Mouse (Mus musculus) cerebellum, postnatal 36 days (tissue): ENCODE results near the gene Ankzf1.

Experiments
- DNase-seq, 2 experiments: peaks; one replicate each; pipeline ENCODE4 v3.0.0; 2021 to 2022; ENCODE audit warnings: mixed read lengths in 2 of 2

Gene Ankzf1

DNA sequence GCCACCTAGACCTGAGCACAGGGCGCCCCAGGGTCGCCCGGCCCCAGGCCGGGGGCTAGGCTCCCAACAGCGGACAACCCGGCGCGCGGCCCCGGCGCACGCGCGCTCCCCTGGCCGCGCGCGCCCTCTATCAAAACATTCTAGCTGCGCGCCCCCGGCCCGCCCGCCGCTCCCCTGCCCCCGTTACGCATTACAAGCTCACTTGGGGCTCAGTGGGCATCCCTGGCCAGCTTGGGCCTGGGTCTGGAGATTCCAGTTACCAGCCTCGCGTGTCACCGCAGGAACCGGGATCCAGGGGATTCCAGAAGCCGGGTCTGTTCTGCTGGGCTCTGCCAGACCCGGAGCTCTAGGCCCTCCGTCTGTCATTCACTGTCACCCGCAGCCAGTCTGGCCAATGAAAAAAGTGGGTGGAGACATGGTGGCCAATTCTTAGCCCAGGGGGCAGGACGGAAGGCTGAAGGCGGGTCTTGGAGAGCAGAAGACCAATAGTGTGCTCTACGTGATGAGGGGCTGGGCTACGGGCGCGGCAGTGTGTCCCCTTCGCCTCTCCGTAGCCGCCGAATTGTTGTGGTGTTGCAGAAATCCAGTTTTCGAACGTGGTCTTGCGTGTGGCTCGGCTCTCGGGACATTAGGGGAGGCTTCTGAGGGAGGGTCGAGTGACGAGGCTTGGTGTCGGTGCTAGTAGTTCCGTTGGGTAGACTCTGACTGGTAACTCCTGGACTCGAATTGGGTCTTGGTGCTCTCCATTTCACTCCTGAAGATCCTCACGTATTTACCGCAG lies at the start of gene Ankzf1, which contains the start of gene Atg9a:
Gene Ankzf1, plus strand, starts transcription at position 530 of the 781 bp plus-strand sequence.
Gene Atg9a, minus strand, starts transcription at position 575 of the 781 bp plus-strand sequence.
- peak; percentile 91 to 92 for DNase-seq

DNA sequence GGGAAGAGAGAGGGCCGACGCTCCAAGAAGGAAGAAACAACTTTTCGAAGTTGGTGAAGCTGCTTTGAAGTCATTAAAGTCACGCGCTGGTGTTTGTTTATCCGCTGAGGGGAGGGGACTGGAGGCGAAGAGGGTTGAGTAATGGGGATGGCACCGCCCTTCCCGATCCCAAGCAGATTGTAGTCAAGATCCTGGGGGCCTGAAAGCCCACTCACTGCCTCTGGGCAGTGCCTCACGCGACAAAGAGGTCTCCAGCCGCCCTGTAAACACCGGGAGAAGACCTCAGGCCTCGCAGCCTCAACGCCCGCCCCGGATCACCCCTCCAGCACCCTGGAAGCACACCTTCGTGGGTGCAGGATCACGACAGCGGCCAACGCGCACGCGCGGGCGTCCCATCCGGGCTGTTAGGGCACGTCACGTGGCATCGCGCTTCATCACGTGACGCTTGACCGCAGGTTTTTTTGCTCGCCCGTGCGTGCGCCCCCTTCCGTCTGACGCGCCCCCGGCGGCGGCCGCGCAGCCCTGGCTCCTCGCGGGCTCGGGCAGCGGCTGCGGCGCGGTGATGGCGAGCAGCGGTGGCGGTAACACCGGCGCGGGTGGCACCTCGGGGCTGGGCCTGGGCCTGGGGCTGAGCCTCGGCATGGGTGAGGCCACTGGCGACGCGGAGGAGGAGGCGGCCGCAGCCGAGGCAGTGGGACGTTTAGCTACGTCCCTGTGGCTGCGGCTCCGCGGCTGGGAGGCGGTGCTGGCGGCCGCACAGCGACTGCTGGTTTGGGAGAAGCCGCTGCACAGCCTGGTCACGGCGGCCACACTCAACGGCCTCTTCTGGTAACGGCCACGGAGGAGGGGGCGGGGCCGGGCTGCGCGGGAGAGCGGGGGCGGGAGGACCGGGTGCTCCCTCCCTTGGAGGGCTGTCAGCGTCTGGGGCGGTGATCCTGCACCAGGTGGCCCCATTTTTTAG lies 49.4 kb upstream of the Ankzf1 start, which contains the start of the genes Cnppd1 and Retreg2:
Gene Cnppd1, minus strand, starts transcription at position 411 of the 961 bp plus-strand sequence.
Gene Retreg2, plus strand, starts transcription at position 478 of the 961 bp plus-strand sequence.
- DNase-seq: peak; percentile 97 to 98

DNA sequence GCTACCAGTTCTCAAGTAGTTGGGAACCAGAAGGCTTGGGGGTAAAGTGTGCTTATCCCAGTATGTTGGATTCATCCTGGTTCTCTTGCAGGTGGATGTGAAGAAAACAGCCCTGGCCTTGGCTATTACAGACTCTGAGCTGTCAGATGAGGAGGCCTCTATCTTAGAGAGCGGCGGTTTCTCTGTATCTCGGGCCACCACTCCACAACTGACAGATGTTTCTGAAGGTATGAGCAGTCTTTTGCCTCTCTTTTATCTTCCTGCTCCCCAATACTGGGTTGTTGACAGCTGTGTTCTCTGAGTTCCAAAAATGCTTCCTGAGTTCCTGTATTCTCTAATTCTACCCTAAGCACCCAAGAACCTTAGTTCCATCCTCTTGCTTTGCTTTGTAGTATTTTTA lies 46.4 kb upstream of the Ankzf1 start:
- DNase-seq: no peak

DNA sequence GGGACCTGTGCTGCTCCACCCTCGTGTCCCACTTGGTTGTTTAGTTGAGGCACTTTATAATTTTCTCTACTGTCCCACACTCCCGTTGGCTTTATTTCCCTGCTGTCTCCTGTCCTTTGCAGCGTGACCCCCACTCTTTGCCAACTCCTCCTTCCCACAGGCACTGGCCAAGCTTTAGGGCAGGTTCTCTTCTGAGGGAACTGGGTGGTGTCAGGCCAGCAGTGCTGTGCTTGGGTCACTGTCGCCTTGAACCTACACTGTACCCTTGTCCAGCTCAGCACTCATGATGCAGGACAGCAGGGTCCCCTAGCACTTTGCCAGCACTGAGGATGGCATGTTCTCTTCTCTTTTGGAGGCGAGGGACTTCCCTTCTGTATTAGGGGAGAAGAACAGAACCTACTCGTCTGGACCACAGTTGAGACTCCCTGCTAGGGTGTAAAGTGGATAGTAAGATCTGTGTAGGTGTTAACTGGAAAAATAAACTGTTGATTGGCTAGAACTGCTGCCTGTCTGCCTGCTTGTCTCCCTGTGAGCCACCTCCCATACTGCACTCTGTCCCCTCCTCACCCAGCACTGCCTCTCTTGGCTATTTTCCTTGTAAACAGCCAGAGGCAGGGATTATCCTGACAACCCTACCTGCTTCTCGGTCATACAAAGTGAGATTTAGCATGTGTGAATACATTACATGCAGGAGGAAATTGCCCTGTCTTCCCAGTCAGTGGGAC lies 44.4 kb upstream of the Ankzf1 start:
- DNase-seq: no peak

DNA sequence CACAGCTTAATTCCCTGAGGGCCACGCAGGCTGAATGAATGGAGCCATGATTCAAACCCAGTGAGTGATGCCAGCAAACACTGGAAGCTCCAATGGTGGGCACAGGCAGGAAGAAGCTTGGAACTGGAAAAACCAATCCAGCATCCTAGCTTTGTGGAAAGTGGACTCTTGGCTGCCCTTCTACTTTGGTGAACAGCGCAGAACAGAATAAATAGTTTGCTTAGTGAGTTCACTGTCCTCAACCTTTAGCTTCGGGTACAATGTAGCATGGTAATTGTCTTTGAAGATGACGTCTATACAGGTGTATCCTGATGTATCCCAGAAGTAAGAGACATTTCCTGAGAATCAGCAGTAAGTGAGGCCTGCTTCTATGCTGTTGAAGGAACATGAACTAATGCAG lies 43.2 kb upstream of the Ankzf1 start:
- DNase-seq: no peak

DNA sequence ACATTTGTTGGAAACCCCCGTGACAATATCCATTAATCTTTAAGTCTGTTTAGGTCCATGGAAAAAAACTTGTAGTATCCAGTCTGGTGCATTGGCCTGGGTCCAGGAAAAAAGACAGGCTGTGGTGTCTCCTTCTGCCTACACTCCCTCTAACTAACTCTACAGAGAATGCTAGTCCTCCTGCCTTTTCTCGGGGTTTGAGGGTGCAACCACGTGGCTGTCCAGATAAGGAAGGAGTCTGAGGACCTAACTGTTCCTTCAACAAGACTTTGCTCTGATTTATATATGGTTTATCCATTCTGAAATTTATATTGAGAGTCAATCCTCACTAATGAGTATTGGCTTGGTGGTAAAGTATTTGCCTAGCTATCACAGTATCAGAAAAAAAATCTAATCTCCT lies 36.1 kb upstream of the Ankzf1 start:
- no peak for DNase-seq

DNA sequence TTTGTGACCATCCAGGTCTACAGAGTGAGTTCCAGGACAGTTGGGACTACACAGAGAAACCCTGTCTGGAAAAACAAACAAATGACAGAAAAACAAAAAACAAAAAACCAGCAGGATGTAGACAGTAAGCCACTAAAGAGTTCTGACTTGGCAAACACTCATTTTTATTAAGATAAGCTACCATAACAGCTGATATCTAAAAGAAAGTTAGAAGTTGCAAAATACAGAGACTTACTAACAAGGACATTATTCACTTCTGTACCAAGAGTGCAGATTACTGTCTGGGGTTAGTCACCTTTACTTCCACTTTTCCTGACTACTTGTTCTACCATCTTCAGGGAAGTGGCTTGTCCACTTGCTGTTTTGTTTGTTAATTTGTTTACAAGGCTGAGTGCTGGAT lies 33.0 kb upstream of the Ankzf1 start:
- no peak for DNase-seq

DNA sequence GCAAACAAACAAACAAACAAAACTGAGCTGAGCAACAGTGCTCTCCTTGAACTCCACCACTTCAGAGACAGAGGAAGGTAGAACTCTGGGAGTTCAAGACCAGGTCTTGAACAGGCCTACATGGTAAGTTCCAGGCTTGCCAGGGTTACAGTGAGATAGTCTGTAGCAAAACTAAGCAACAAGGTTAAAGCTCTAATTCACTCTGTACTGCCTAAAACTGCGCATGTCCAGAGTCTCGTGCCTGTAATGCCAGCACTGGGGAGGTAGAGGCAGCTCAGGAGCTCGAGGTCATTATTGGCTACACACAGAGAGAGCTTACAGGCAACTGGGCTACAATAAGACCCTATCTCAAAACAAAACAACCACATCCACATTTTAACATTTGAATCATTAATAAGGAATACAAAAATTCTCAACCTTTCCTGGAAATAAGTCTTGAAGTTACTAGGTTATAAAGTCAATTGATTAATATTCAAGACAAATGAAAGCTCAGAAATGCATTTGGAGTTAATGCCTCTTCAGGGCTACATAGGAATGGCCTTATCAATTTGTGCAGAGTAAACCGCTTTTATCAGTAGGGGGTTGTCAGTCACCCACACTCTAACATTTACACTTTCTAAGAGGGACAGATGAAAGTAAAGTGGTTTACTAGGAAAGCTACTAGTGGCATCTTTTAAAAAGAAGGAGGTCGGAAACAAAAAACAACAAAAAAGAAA lies 32.3 kb upstream of the Ankzf1 start:
- no peak for DNase-seq

DNA sequence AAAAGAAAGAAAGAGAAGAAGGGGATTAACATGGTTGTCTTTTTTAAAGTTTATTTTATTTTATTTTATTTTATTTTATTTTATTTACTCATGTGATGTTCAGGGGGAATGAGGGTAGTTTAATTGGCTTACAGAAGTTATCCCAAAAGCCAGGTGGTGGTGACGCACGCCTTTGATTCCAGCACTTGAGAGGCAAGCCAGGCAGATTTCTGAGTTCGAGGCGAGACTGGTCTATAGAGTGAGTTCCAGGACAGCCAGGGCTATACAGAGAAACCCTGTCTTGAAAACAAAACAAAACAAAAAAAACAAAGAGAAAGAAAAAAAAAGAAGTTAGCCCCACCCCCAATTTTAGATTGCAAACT lies 31.7 kb upstream of the Ankzf1 start:
- DNase-seq: no peak

DNA sequence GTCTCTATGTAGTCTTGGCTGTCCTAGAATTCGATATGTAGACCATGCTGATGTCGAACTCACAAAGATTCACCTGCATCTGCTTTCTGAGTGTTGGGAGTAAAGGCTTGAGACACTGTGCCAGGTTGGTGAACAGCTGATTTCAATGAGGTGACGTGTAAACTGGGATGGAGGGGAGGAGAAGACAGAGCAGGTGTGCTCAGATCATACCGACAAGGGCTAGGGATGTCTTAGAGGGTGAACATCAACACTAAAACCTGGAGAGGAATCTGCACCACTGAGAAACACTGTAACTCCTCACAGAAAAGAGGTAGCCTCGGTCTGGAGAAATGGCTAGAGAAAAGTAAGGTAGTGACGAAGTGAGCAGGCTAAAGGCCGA lies 23.9 kb upstream of the Ankzf1 start:
- DNase-seq: no peak

DNA sequence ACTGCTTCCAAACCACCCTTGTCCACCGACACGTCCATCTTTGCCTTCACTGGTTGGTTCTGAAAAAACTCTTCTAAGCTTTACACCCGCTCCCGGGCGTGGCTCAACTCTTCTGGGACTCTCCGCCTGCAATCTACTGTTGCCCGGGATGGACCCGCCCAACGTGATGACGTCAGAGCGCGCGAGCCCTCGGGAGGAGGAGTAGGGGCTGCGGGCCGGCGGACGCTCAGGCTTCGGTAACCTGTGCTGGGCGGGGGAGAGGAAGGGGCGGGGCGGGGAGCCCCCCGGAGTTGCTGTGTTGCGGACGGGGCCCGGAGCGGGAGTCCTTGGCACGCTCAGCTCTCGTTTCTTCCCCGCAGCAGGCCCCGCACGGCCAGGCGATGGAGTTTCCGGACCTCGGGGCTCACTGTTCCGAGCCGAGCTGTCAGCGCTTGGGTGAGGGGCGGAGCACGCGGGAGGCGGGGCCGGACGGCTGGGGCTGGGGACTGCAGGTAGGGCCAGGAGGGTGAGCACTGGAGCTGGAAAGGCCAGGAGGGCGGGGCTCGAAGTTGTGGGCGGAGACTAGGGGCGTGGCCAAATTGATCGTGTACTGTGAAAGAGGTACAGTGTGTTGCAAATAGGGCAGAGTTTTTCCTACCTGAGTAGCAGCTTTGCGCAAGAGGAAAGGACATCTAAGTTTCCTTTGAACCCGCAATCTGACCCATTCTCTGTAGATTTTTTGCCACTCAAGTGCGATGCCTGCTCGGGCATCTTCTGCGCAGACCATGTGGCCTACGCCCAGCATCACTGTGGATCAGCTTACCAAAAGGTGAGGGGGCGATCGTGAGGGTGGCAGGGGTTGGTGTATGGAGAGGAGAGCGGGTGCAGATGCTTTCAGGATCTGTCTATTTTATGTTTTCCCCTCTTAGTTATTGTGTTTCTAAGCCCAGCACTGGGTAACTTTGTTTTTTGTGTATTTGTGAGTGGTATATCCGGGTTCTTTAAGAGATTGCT lies 23.2 kb upstream of the Ankzf1 start, which contains the start of gene Zfand2b:
Gene Zfand2b, plus strand, starts transcription at position 175 of the 993 bp plus-strand sequence.
- DNase-seq: peak; percentile 96

DNA sequence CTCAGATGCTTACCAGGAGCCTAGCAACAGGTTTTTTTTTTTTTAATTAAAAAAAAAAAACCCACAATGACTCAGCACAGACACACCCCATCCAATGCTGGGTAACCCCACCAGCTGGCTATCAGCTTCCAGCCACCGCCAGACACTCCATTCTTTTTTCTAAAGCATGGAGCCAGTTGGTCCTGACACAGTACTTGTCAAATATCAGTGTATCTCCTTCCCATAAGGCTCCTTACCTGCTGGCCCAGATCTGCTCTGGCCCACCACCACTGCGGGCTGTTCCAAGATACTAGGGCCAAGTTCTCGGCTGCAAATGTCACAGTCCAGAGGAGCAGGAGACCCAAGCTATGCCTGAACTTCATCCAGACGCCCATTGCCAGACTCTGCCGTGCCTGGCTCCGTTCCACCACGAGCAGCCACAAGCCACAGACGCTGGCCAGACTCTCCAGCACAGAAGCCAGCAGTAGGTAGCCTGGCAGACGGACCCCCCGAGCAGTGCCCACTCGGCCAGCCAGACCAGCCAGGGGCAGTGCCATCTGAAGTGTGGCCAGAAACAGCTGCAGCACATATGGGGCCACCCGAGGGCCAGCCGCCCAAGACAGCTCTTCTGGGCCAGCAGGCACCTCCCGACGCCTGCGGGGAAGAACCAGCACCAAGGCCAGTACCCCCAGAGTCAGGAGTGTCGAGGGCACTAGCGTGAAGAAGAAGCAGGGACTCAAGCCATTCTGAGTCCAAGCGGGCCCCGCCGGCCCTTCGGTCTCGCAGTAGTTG lies 12.4 kb upstream of the Ankzf1 start:
- DNase-seq: peak; percentile 55

DNA sequence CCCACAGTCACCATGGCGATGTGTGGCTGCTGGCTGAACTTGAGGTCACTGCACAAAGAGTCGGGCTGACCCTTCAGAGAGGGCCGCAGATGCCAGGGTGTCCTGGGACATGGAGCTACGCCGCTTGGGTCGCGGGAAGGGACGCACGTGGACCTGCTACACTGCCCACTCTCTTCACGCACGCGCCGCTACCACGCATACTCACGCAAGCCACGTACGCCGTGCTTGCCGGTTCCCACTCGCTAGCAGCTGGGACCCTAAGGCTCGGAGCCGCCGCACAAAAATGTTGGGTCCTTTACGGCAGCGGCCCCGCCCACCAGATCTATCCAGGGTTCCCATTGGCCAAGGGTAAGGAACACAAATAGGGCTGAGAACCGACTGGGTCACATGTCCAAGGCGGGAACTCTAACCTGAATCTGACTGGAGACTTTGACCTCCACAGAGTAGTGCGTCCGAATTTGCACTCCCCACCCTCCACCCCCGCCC lies 11.8 kb upstream of the Ankzf1 start, which contains the start of gene Abcb6:
Gene Abcb6, minus strand, starts transcription at position 288 of the 486 bp plus-strand sequence.
- peak; percentile 81 to 83 for DNase-seq

DNA sequence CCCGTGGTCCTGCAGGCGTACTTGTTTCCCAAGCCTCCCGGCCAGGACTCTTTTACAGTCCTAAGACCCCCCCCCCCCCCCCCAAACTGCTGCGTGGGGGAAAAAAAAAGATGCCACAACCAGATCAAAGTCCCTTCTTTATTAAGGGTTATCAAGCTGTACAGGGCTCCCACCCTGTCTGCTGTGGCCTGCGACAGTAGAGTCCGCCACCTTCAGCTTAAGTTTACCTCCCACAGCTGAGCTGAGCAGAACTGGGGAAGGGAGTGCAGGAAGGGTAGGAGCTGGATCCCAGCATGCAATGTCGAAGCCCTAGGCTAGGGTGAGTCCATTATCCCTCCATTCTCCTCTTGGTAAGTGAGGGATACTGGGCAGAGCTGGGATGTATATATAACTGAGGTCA lies 11.2 kb upstream of the Ankzf1 start:
- DNase-seq: no peak

DNA sequence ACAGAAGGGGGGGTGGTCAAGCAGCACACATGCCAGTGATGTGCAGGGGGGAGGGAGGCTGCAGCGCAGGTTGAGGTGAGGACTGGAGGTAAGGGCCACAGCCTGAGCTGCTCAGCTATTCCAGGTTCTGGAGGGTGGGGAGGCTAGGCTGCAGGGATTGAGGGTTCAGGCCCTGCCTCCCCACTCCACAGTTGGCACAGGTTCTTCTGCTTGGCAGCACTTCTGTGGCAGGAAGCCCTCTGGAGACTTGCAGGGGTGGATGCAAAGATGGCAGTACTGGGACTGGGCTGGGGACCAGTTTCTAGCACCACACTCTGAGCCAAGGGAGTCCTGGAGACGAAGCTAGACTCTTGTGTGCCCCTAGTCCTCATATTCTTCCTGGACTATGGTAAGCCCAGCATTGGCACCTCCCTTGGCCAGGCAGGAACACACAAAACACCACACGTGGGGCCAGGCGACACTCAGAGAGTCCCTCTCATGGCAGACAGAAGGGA lies 10.5 kb upstream of the Ankzf1 start:
- DNase-seq: no peak

DNA sequence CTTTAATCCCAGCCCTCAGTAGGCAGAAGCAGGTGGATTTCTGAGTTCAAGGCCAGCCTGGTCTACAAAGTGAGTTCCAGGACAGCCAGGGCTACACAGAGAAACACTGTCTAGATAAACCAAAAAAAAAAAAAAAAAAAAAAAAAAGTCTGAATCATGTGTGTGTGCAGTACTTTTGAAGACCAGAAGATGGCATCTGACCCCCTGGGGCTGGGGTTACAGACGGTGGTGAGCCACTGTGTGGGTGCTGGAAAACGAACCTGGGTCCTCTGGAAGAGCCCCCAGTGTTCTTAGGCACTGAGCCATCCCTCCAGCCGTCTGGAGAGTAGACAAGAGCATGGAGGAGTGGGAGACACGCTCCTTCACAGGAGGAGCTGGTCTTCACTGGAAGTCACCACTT lies 9.8 kb upstream of the Ankzf1 start:
- DNase-seq: no peak

DNA sequence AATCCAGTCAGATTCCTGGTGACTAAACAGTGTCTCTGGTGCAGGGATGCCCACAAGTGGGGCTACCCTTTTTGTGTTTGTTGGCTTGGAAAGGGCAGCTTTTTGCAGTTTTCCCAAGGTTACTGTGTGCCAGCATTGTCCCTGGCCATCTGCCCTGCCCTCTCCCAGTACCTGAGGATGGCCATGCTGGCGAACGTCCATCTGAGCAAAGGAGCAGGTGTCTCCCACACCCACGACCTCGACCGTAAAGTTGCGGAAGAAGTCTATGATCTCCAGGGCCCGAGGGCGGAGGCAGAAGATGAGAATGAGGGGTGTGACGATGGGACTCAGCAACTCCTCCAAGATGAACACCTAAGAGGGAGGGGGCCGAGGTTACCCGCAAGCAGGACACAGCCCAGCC lies 6.5 kb upstream of the Ankzf1 start:
- peak; percentile 45 to 49 for DNase-seq

DNA sequence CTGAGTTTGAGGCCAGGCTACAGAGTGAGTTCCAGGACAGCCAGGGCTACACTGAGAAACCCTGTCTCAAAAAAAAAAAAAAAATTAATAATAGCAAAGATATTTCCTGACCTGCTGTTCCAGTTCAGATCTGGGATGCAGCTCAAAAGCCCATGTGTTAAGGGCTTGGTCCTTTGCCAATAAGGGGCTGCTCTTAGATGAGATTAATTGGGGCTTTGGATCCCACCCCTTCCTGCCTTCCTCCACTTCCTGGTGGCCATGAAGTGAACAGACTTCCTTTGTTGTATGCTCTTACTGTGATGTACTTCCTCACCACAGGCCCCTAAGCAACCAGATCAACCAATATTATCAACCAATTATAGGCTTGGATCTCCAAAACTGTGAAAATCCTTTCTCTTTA lies 4.8 kb upstream of the Ankzf1 start:
- DNase-seq: no peak

DNA sequence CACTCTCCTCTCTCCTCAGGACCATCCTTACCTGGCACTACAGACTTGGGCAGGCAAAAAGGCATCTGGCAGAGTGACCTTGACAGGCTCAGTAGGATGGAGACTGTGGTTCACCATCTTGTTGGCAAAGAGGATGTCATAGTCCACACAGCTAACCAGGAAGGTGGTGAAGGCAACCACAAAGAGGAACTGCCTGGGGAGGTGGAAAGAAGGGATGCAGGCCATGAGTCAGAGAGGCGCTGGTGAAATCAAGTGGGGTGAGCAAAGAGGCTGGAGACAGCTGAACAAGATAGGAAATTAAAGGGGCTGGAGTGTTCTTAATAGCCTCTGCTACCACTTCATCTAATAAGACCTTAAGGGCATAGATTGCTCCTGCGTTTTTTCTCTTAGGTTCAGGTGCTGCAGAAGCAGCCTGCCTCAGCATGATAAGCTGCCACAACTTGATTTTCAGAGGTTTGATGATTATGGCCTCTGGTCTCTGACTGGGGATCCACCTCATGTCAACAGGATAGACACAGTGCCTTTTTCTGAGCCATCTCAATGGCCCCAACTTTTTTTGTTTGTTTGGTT lies 4.0 kb upstream of the Ankzf1 start:
- no peak for DNase-seq
